Mouse (Mus musculus): Measurements from ENCODE around the gene Zcchc4. TPM values are rescaled to one million over a fixed set of nuclear protein-coding genes. Genes with fewer than 3 reads are reported as not detected.

Gene Zcchc4
- total and polyA plus RNA-seq, 3 experiments: 14.8 to 18.9 (median 17.2) TPM

DNA sequence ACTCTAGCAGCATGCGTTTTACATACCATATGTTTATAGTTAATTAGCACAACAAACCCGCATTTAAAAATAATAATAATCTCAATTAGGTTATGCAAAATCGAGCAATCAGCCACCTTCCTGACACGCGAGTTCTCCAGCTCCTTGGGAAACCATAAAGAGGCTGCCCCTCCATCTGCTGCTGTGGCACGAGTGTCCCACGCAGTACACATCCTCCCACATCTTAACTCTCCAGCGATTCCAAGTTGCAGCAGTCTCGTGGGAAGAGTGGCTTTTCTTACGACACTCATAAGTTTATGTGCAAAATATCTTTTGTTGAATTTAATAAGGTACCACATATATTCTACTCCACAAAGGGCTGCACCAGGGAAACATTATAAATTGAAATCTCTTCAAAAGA, 37.2 kb downstream of the Zcchc4 start:
- dilution Hi-C loops (cut with MboI; ENCODE audit: extremely low pct_ligation_motif_present, extremely low pct_unique_long_range_greater_than_20kb, low sequenced_read_pairs): no loop called here
- Histone ChIP-seq H3K4me3 (replicated peaks in 1 of 3; ENCODE audit: low read depth in 2 of 3, low read length in 2 of 3, poor library complexity in 1 of 3) (no peak overlapping the region), H3K4me2 (ENCODE audit: insufficient read depth, low read depth, poor library complexity, severe bottlenecking) (no peak overlapping the region), H3K27me3 (replicated peaks) (no peaks in the 10 kb centered on the region), H3K79me2 (replicated peaks; ENCODE audit: control insufficient read depth, extremely low read depth, insufficient read depth, poor library complexity, severe bottlenecking) (no peaks in the 10 kb centered on the region), H3K27ac (ENCODE audit: insufficient read depth, low read depth) (no peak overlapping the region), H3K4me1 (ENCODE audit: control insufficient read depth in 1 of 2, insufficient read depth in 2 of 2) (no peaks in the 10 kb centered on the region), H3K9me3 (replicated peaks; ENCODE audit: low read length) (no peaks in the 10 kb centered on the region), H3K36me3 (replicated peaks in 1 of 2; ENCODE audit: control insufficient read depth in 1 of 2, insufficient read depth in 1 of 2, low read length in 1 of 2) (peaks cover 53 to 87% of the 10 kb centered on the region in 2 experiments), H3K9ac (ENCODE audit: insufficient read depth, low read depth) (no peak overlapping the region)
- no peak for DNase-seq (ENCODE audit: extremely low read depth)
- in situ Hi-C loops (cut with MboI; ENCODE audit: low pct_ligation_motif_present, low pct_unique_long_range_greater_than_20kb, low sequenced_read_pairs): loop anchor here (25.0 kb wide), 1 partner anchor 300 kb away; no protein-coding TSS in a partner anchor
- no peak for TF ChIP-seq POLR2A (IDR thresholded peaks at IDR 0.05; ENCODE audit: low read depth, low read length)
- TF ChIP-seq MAX (IDR thresholded peaks at IDR 0.05; ENCODE audit: low read length): no peak
- TF ChIP-seq GABPA (IDR thresholded peaks at IDR 0.05; ENCODE audit: insufficient replicate concordance, low read depth, low read length): no peak
- no peak for TF ChIP-seq KAT2A (IDR thresholded peaks at IDR 0.05; ENCODE audit: insufficient replicate concordance, low read length)
- no peak for TF ChIP-seq SIN3A (IDR thresholded peaks at IDR 0.05; ENCODE audit: low read length)
- TF ChIP-seq HCFC1 (IDR thresholded peaks at IDR 0.05; ENCODE audit: low read depth, low read length): no peak
- TF ChIP-seq POLR2AphosphoS2 (IDR thresholded peaks at IDR 0.05; ENCODE audit: low read depth, low read length): no peak
- TF ChIP-seq UBTF (IDR thresholded peaks at IDR 0.05; ENCODE audit: low read depth, low read length): no peak
- TF ChIP-seq NRF1 (IDR thresholded peaks at IDR 0.05; ENCODE audit: low read depth, low read length): no peak
- no peak for TF ChIP-seq CTCF (conservative IDR thresholded peaks at IDR 0.05 in 1 of 2, IDR thresholded peaks at IDR 0.05 in 1 of 2; ENCODE audit: low read depth in 2 of 2, low read length in 2 of 2)
- no peak for TF ChIP-seq JUN (IDR thresholded peaks at IDR 0.05; ENCODE audit: insufficient read depth, low read depth, low read length)

DNA sequence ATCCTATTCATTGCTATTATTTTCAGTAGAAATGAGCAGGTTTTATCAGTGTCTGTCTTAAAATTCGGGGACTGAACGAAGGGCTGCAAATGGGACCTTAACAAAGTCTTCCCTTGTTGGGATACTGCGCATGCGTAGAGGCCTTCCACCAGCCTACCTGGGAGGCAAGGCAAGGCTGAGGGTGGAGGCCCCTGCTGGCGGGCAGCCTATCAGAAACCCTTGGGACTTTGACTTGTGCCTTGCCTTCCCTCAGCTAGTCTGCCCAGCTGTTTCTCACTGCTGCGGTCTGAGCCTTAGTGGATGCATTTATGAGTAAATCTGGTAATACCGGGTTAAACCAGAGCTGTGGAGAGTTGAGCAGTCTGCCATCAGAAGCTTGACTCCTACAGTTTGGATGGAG, 38.1 kb downstream of the Zcchc4 start:
- Histone ChIP-seq H3K4me1 (ENCODE audit: control insufficient read depth in 1 of 2, insufficient read depth in 2 of 2) (no peaks in the 10 kb centered on the region), H3K9ac (ENCODE audit: insufficient read depth, low read depth) (no peak overlapping the region), H3K36me3 (replicated peaks in 1 of 2; ENCODE audit: control insufficient read depth in 1 of 2, insufficient read depth in 1 of 2, low read length in 1 of 2) (peaks cover 50 to 81% of the 10 kb centered on the region in 2 experiments), H3K9me3 (replicated peaks; ENCODE audit: low read length) (no peaks in the 10 kb centered on the region), H3K4me3 (replicated peaks in 1 of 3; ENCODE audit: low read depth in 2 of 3, low read length in 2 of 3, poor library complexity in 1 of 3) (no peak overlapping the region), H3K27me3 (replicated peaks) (no peaks in the 10 kb centered on the region), H3K79me2 (replicated peaks; ENCODE audit: control insufficient read depth, extremely low read depth, insufficient read depth, poor library complexity, severe bottlenecking) (no peaks in the 10 kb centered on the region), H3K27ac (ENCODE audit: insufficient read depth, low read depth) (no peak overlapping the region), H3K4me2 (ENCODE audit: insufficient read depth, low read depth, poor library complexity, severe bottlenecking) (no peak overlapping the region)
- in situ Hi-C loops (cut with MboI; ENCODE audit: low pct_ligation_motif_present, low pct_unique_long_range_greater_than_20kb, low sequenced_read_pairs) (loop anchor here (25.0 kb wide), 1 partner anchor 301 kb away; no protein-coding TSS in a partner anchor), dilution Hi-C loops (cut with MboI; ENCODE audit: extremely low pct_ligation_motif_present, extremely low pct_unique_long_range_greater_than_20kb, low sequenced_read_pairs) (no loop called here)
- DNase-seq (ENCODE audit: extremely low read depth): no peak
- TF ChIP-seq ZC3H11A (IDR thresholded peaks at IDR 0.05; ENCODE audit: low read depth, low read length) (no peak), JUND (conservative IDR thresholded peaks at IDR 0.05; ENCODE audit: low read depth, low read length) (no peak), RCOR1 (conservative IDR thresholded peaks at IDR 0.05; ENCODE audit: low read depth, low read length) (no peak), ZNF384 (IDR thresholded peaks at IDR 0.05; ENCODE audit: low read depth, low read length) (no peak), SMC3 (IDR thresholded peaks at IDR 0.05; ENCODE audit: low read depth, low read length) (no peak), MEF2A (IDR thresholded peaks at IDR 0.05; ENCODE audit: borderline replicate concordance, low read depth, low read length) (no peak), ELF1 (IDR thresholded peaks at IDR 0.05; ENCODE audit: low read depth, low read length) (no peak), USF1 (IDR thresholded peaks at IDR 0.05; ENCODE audit: low read depth, low read length) (no peak), MAX (IDR thresholded peaks at IDR 0.05; ENCODE audit: low read length) (no peak), RAD21 (IDR thresholded peaks at IDR 0.05; ENCODE audit: low read depth, low read length) (no peak), USF2 (conservative IDR thresholded peaks at IDR 0.05; ENCODE audit: low read depth, low read length) (no peak), TCF12 (IDR thresholded peaks at IDR 0.05; ENCODE audit: low read depth, low read length) (no peak), CTCF (conservative IDR thresholded peaks at IDR 0.05 in 1 of 2, IDR thresholded peaks at IDR 0.05 in 1 of 2; ENCODE audit: low read depth in 2 of 2, low read length in 2 of 2) (no peak), MAFK (IDR thresholded peaks at IDR 0.05; ENCODE audit: insufficient replicate concordance, low read length) (no peak), GABPA (IDR thresholded peaks at IDR 0.05; ENCODE audit: insufficient replicate concordance, low read depth, low read length) (no peak)
